Mouse (Mus musculus): ENCODE measurements around the gene Lclat1. TPM values are rescaled to one million over a fixed set of nuclear protein-coding genes. Genes with fewer than 3 reads are reported as not detected.

Gene Lclat1
- polyA plus RNA-seq, 1 experiment from 2014 or later: 9.2 TPM

DNA sequence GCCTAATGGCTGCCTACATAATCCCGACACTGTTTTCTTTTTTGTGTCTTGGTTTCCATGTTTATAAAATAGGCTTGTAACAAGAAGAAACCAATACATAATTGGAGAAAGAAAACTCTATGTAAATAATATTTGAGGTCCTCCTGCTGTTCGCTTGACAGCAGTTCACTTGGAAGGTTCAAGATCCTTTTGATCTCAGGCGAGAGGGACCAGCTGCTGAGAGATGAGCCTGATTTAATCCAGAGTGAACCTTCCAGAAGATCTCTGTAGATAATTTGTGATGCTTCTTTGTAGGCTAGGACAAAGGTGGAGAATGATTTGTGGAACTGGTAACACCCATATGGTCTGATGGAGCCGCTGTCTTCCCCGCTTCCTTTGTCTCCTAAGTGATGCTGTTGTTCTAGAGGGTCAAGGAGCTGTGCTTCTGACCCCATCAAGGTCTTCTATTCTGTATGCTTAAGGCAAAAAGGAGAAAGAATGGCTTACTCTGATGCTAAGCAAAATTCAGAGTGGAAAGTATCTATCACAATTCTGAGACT, 36.0 kb upstream of the Lclat1 start:
- peaks cover 12% of the 10 kb centered on the region; the same call in 1 of the 2 replicates for H3K4me1 ChIP-seq
- no peak for ATAC-seq (ENCODE audit: insufficient number of reproducible peaks, low FRiP score, low TSS enrichment, low read depth)
- WGBS: 75% methylated on average over 5 of the region's 5 CpGs

DNA sequence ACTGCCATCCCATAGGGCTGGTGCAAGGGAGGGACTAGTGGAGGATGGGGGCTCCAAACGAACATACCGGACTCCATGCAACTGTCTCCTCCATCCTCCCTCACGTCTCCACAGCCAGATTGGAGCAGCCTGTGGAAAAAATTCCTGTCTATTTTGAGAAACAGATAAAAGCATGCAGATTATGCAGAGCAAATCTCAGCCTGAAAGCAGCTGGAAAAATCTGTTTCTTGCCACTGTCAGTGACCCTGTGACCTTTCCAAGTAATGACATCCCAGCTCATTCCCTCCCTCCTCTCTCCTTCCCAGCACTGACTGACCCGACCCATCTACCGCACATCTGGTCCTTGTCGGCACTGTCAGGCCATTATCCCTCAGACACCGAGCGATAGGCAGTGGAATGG, 35.5 kb upstream of the Lclat1 start:
- H3K36me3 ChIP-seq: no peaks in the 10 kb centered on the region
- H3K4me2 ChIP-seq: no peak overlapping the region
- H3K27me3 ChIP-seq: no peaks in the 10 kb centered on the region
- H3K4me3 ChIP-seq: no peak overlapping the region
- WGBS: 32% methylated on average over 8 of the region's 8 CpGs
- ATAC-seq (ENCODE audit: insufficient number of reproducible peaks, low FRiP score, low TSS enrichment, low read depth): no peak
- peaks cover 12% of the 10 kb centered on the region; the same call in 1 of the 2 replicates for H3K4me1 ChIP-seq
- H3K9me3 ChIP-seq: no peaks in the 10 kb centered on the region
- H3K9ac ChIP-seq: no peak overlapping the region
- H3K27ac ChIP-seq: no peak overlapping the region

More for the DNA sequence above, 36.0 kb upstream of the Lclat1 start:
- Histone ChIP-seq H3K4me2 (no peak overlapping the region), H3K27ac (no peak overlapping the region), H3K9ac (no peak overlapping the region), H3K9me3 (no peaks in the 10 kb centered on the region), H3K4me3 (no peak overlapping the region), H3K36me3 (no peaks in the 10 kb centered on the region), H3K27me3 (no peaks in the 10 kb centered on the region)

DNA sequence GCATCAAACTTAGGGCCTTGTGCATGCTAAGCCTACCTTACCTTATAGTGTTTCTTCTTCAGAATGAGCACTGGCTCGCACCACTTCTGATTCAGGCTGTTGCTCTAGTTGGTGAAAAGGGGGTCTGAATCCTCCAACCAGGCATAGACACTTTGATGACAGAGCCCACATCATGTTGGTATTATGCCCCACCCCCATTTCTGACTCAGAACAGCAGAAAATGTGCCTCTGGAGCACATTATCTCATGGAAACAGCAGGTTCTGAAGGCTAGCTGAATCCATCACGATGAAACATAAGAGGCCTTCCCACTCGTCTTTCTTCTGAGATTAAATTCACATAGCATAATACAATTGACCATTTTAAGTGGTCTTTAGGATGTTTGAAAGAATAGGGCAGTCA, 33.2 kb upstream of the Lclat1 start:
- Histone ChIP-seq H3K4me1 (no peaks in the 10 kb centered on the region), H3K36me3 (no peaks in the 10 kb centered on the region), H3K27ac (no peak overlapping the region), H3K4me3 (no peak overlapping the region), H3K4me2 (no peak overlapping the region), H3K27me3 (no peaks in the 10 kb centered on the region), H3K9ac (no peak overlapping the region), H3K9me3 (no peaks in the 10 kb centered on the region)
- WGBS: 68% methylated on average over 3 of the region's 3 CpGs
- no peak for ATAC-seq (ENCODE audit: insufficient number of reproducible peaks, low FRiP score, low TSS enrichment, low read depth)

DNA sequence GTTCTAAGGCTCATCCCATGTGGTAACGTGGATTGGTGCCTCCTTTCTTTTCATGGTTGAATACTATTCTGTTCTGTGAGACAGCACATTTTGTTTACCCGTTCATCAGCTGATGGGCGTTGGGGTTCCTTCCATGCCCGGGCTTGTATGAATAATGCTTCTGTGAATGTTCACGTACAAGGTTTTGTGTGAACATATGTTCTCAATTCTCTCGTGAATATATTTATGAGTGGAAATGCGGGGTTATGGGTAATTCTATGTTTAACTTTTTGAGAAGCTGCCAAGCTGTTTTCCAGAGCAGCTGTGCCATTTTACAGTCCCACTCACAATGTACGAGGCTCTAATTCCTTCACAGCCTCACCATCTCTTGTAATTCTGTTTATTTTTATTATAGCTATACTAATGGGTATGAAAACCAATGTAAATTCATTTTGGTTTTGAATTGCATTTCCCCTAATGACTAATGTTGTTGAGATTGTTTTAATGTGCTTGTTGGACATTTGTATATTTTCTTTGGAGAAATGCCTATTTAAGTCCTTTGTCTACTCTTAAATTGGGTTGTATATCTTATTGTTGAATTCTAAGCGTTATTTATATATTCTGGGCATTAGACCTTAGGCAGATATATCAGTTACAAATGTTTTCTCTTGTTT, 32.4 kb upstream of the Lclat1 start:
- no peak overlapping the region for H3K4me3 ChIP-seq
- no peak overlapping the region for H3K9ac ChIP-seq
- no peak overlapping the region for H3K4me2 ChIP-seq
- H3K27me3 ChIP-seq: no peaks in the 10 kb centered on the region
- H3K27ac ChIP-seq: no peak overlapping the region
- H3K9me3 ChIP-seq: no peaks in the 10 kb centered on the region
- no peak for ATAC-seq (ENCODE audit: insufficient number of reproducible peaks, low FRiP score, low TSS enrichment, low read depth)
- 34% methylated on average over 9 of the region's 9 CpGs for WGBS
- no peaks in the 10 kb centered on the region for H3K36me3 ChIP-seq
- no peaks in the 10 kb centered on the region for H3K4me1 ChIP-seq

DNA sequence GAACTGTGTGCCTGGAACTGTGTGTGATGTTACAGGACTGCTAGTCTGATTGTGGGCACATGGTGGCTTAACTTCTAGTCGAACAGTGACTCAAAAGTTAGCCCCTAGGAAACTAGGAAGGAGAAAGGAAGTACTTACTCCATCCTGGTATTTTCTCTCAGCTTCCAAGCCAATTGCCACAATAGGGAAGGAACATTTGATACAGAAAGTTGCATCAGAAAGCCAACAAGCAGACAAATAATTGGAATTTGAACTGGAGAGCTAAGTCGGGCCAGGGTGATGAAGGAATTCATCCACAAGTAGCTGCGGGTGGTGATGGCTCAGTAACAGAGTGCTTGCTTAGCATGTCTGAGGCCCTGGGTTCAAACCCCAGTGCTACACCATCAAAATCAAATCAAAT, 30.1 kb upstream of the Lclat1 start:
- H3K36me3 ChIP-seq: no peaks in the 10 kb centered on the region
- no peak overlapping the region for H3K4me2 ChIP-seq
- 0 out of 2 replicates have a peak, but pooled peaks cover 2% of the 10 kb centered on the region for H3K4me1 ChIP-seq
- no peaks in the 10 kb centered on the region for H3K27me3 ChIP-seq
- H3K9me3 ChIP-seq: no peaks in the 10 kb centered on the region
- H3K27ac ChIP-seq: no peak overlapping the region
- WGBS: 85% methylated on average over 3 of the region's 3 CpGs
- H3K4me3 ChIP-seq: no peak overlapping the region
- no peak overlapping the region for H3K9ac ChIP-seq
- ATAC-seq (ENCODE audit: insufficient number of reproducible peaks, low FRiP score, low TSS enrichment, low read depth): no peak

DNA sequence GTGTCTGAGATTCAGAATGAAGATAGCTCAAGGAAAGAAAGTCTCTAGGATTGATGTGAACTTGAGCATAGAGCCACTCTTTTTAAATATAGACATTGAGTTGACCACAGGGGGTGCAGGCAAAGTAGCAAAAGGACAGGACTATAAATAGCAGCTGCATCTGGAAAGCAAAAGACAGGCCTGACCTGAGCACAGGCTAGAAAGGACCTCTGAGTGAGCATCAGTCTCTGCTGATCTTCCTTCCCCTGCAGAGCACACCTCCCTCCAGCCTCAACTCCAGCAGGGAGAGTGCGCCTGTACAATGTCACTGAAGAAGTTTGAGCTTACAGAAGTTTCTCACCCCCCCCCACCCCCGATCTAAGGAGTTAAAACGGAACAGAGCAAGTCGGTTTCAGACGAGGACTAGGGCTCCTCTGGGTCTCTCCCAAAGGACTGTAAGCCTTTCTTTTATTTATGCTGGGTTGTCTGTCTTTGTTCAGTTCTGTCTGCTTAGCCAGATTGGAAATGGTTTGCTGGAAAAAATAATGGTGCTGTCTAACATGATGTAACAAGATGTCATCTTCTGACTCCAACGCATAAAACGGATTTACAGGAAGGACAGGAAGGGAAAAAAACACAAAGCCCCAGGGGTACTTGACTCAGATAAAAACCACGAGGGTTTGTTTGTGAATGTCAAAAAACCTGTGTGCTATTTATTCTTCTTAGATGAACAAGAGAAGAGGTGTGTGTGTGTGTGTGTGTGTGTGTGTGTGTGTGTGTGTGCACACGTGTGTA, 26.2 kb upstream of the Lclat1 start:
- H3K9ac ChIP-seq: no peak overlapping the region
- H3K4me1 ChIP-seq: 0 out of 2 replicates have a peak, but pooled peaks cover 2% of the 10 kb centered on the region
- H3K27ac ChIP-seq: no peak overlapping the region
- H3K4me3 ChIP-seq: no peak overlapping the region
- ATAC-seq (ENCODE audit: insufficient number of reproducible peaks, low FRiP score, low TSS enrichment, low read depth): no peak
- no peak overlapping the region for H3K4me2 ChIP-seq
- no peaks in the 10 kb centered on the region for H3K27me3 ChIP-seq
- no peaks in the 10 kb centered on the region for H3K36me3 ChIP-seq
- WGBS: 32% methylated on average over 9 of the region's 9 CpGs
- H3K9me3 ChIP-seq: no peaks in the 10 kb centered on the region

DNA sequence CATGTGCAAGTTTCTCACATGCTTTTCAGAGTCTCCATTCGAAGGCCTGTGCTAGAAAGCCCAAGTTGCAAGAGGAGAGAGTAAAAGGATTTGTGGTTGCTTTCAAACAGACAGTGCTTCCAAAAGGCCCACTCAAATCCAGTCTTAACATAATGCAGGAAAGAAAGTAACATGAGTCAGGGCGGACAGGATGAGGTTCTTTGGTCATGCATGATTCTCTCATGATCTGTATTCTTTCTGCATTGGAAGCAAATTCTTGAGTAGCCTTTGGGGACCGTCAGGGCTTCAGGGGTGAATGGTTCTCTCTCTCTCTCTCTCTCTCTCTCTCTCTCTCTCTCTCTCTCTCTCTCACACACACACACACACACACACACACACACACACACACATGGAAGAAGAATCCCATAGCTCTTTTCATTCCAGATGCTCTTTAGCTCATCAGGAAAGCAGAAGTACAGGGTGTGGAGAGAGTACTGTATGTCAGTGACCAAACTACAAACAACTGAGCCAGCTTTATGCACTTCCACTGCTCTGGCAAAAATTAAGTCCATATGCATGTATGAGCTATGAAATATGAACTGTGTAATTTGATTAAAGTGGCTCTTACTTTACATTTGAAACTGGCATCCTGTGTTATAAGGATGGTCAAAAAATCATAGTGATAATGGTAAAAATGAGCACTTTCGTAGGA, 25.1 kb upstream of the Lclat1 start:
- WGBS: 66% methylated on average over 4 of the region's 4 CpGs
- no peak overlapping the region for H3K27ac ChIP-seq

DNA sequence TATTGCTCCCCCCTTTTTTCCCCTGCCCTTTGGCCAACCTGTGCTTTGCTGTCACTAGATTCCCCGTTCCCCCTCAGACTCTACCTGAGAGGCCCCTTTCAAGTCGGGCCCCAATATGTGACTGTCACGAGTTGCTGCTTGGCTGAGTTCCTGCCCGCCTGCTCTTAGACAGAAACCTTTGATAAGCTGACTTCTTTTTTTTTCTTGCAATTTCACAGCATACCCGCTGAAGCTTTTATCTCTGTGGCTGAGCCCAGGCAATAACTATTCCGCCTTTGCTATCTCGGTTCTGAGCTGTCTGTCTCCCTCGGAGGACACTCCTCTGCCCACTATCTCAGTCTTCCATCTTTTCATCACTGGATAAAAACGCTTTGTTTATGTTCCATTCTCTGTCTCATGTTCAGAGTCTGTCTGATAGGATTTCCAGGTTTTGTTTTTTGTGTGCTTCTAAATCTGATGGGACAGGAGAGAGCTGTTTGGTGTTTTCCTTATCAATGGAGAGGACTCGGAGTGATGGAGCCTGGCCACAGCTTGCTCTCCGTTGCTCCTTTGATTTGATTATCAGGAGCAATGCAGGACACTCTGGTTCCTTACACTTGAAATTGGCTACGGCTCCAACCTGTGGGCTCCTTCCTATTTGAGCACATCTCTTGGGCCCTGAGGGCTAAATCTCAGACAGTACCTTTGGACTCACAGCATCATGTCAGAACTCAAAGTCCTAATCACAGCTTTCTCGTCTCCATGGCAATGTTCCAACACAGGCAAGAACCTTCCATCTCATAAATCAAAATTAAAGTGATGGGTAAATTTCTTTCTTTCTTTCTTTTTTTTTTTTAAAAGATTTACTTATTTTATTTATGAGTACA, 20.5 kb upstream of the Lclat1 start:
- WGBS: 46% methylated on average over 13 of the region's 13 CpGs

More for the DNA sequence above, 25.1 kb upstream of the Lclat1 start:
- H3K9ac ChIP-seq: no peak overlapping the region
- H3K4me3 ChIP-seq: no peak overlapping the region
- H3K36me3 ChIP-seq: no peaks in the 10 kb centered on the region
- H3K4me2 ChIP-seq: no peak overlapping the region
- H3K4me1 ChIP-seq: 0 out of 2 replicates have a peak, but pooled peaks cover 2% of the 10 kb centered on the region
- H3K27me3 ChIP-seq: no peaks in the 10 kb centered on the region
- no peak for ATAC-seq (ENCODE audit: insufficient number of reproducible peaks, low FRiP score, low TSS enrichment, low read depth)
- no peaks in the 10 kb centered on the region for H3K9me3 ChIP-seq

DNA sequence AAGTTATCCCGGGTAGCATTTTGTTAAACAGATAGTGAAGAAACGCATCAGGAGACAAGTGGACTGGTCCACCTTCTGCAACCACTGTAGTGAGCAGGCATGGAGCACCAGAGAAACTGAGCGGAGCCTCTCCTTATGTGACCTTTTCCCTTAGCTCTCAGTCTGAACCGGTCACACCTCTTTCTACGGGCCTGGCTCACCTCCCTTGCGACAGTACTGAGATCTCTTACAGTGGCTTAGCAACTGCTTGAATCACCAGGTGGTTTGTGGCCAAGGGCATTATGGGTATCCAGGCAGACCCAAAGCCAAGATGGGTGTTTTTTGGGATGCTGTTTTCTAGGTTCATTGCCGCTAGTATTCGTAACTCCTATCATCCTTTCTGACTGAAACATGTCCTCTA, 16.4 kb upstream of the Lclat1 start:
- Histone ChIP-seq H3K27ac (peak overlapping the region; percentile 59; the same call in 1 of the 2 replicates), H3K36me3 (no peaks in the 10 kb centered on the region), H3K27me3 (no peaks in the 10 kb centered on the region), H3K9me3 (no peaks in the 10 kb centered on the region), H3K4me2 (no peak overlapping the region), H3K4me1 (no peaks in the 10 kb centered on the region), H3K9ac (no peak overlapping the region), H3K4me3 (no peak overlapping the region)
- no peak for ATAC-seq (ENCODE audit: insufficient number of reproducible peaks, low FRiP score, low TSS enrichment, low read depth)
- WGBS: 88% methylated on average over 8 of the region's 8 CpGs

More for the DNA sequence above, 20.5 kb upstream of the Lclat1 start:
- no peak for ATAC-seq (ENCODE audit: insufficient number of reproducible peaks, low FRiP score, low TSS enrichment, low read depth)
- no peak overlapping the region for H3K9ac ChIP-seq
- H3K9me3 ChIP-seq: no peaks in the 10 kb centered on the region
- H3K4me3 ChIP-seq: no peak overlapping the region
- H3K36me3 ChIP-seq: no peaks in the 10 kb centered on the region
- no peaks in the 10 kb centered on the region for H3K4me1 ChIP-seq
- H3K27ac ChIP-seq: no peak overlapping the region
- H3K27me3 ChIP-seq: no peaks in the 10 kb centered on the region
- no peak overlapping the region for H3K4me2 ChIP-seq

DNA sequence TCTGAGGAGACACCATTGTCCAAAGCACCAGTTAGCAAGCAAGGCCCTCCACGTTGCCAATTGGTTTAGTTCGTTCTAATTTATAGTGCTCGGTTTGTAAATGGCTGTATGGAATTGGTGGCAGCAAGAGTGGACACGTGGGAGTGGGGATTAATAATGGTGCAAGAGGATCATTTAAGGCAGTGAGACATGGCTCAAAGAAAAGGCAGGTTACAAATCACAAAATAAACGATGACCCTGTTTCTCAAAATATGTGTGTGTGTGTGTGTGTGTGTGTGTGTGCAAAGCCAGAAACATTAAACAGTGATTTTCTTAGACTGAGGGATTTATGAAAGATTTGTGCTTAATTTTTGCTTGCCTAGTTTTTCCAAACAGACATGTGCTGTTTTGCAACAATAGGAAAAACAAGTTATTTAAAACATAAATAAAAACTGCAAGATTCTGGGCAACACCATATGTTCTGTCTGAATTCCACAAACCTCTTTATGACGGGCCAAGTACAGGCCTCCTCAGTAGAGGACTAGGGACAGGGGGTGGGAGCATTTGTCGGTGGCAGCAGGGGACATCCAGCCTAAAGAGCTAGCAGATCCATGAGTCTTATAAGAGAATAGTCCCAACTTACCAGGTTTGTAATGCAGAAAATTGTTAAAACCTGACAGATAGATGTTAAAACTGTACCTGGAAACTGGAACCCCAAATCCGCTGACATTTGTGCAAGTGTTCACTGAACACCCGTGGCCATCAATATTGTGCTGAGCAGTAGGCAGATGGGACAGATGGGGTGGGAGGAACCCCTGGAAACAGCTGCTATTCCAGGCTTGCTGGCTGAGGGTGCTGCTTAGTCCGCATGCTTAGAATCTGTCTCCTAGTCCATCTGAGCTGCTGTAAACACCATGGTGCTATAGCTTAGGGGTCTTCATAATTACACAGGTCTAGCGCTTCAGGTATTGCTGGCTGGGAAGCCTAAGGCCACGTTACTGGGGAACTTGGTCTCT, 15.4 kb upstream of the Lclat1 start:
- H3K4me3 ChIP-seq: no peak overlapping the region
- no peaks in the 10 kb centered on the region for H3K27me3 ChIP-seq
- no peaks in the 10 kb centered on the region for H3K36me3 ChIP-seq
- H3K4me1 ChIP-seq: no peaks in the 10 kb centered on the region
- H3K9ac ChIP-seq: no peak overlapping the region
- H3K27ac ChIP-seq: peak overlapping the region; percentile 59
- 71% methylated on average over 12 of the region's 12 CpGs for WGBS
- H3K9me3 ChIP-seq: no peaks in the 10 kb centered on the region
- no peak overlapping the region for H3K4me2 ChIP-seq
- no peak for ATAC-seq (ENCODE audit: insufficient number of reproducible peaks, low FRiP score, low TSS enrichment, low read depth)

Measured in limb, embryonic 15.5 days (tissue).